Comparison of ENCODE assay signal across 8 mouse cellular contexts in genomic region chr2:90941744-90942143, GRCm38 (mm10). TPM values are rescaled to one million over a fixed set of nuclear protein-coding genes. Genes with fewer than 3 reads are reported as not detected.
DNase-seq lines count a peak whose midpoint lies in the region; ATAC-seq and TF ChIP-seq lines count a peak whose summit lies in the region.

No protein-coding gene starts in this region.

- H3K27ac ChIP-seq in forebrain, postnatal 0 days (ENCODE audit: low read depth, low read length), result no peak overlapping the region
- no peak overlapping the region for H3K27ac ChIP-seq in liver, embryonic 14.5 days

- no peak for TF ChIP-seq EP300 in liver, embryonic 14.5 days (IDR thresholded peaks at IDR 0.05; ENCODE audit: low read depth)

- H3K4me1 ChIP-seq in forebrain, postnatal 0 days (ENCODE audit: insufficient read depth), result peaks cover 12% of the 10 kb centered on the region
- peaks cover 17 to 29% of the 10 kb centered on the region in 2 experiments for H3K4me1 ChIP-seq in liver, embryonic 14.5 days (replicated peaks; ENCODE audit: control insufficient read depth in 2 of 2, insufficient read depth in 2 of 2, low read length in 1 of 2)

- no peak overlapping the region for H3ac ChIP-seq in C2C12 (ENCODE audit: control insufficient read depth, insufficient read length, low read depth)

- H3K9ac ChIP-seq in forebrain, postnatal 0 days, result peak overlapping the region; percentile 90; the same call in 1 of the 2 replicates
- peak overlapping the region; percentile 46 for H3K9ac ChIP-seq in liver, embryonic 14.5 days (replicated peaks)

- H3K79me3 ChIP-seq in C2C12 (ENCODE audit: low read depth), result peaks cover 63% of the 10 kb centered on the region

- H3K36me3 ChIP-seq in C2C12 (ENCODE audit: control insufficient read depth, insufficient read depth), result peaks cover 18% of the 10 kb centered on the region
- no peaks in the 10 kb centered on the region for H3K36me3 ChIP-seq in forebrain, postnatal 0 days (ENCODE audit: insufficient read depth)
- no peaks in the 10 kb centered on the region; the same call in 1 of the 2 replicates for H3K36me3 ChIP-seq in liver, embryonic 14.5 days (replicated peaks; ENCODE audit: control insufficient read depth, insufficient read depth, low read depth)

- 34% methylated on average over 2 of the region's 2 CpGs for WGBS in forebrain, postnatal 0 days
- WGBS in liver, embryonic 14.5 days (ENCODE audit: insufficient replicate concordance), result 63% methylated on average over 2 of the region's 2 CpGs

- TF ChIP-seq CTCF in C2C12 (IDR thresholded peaks at IDR 0.05; ENCODE audit: control insufficient read depth, insufficient read depth, insufficient read length), result no peak
- no peak for TF ChIP-seq CTCF in forebrain, postnatal 0 days (IDR thresholded peaks at IDR 0.05; ENCODE audit: low read depth)
- TF ChIP-seq CTCF in liver, embryonic 14.5 days (IDR thresholded peaks at IDR 0.05; ENCODE audit: low read depth), result no peak

- H3K79me2 ChIP-seq in C2C12 (ENCODE audit: control insufficient read depth, insufficient read depth), result peaks cover 69% of the 10 kb centered on the region

- H3K4me2 ChIP-seq in forebrain, postnatal 0 days (ENCODE audit: low read depth), result peak overlapping the region; percentile 68
- H3K4me2 ChIP-seq in liver, embryonic 14.5 days (ENCODE audit: low read depth), result peak overlapping the region; percentile 85

- H3K27me3 ChIP-seq in C2C12 (ENCODE audit: control insufficient read depth, insufficient read depth, insufficient read length), result no peaks in the 10 kb centered on the region
- no peaks in the 10 kb centered on the region for H3K27me3 ChIP-seq in forebrain, postnatal 0 days (ENCODE audit: insufficient read depth, low read length)
- no peaks in the 10 kb centered on the region for H3K27me3 ChIP-seq in liver, embryonic 14.5 days (ENCODE audit: control insufficient read depth, insufficient read depth, low read length)

- no peaks in the 10 kb centered on the region for H3K9me3 ChIP-seq in forebrain, postnatal 0 days (ENCODE audit: low read length)
- H3K9me3 ChIP-seq in liver, embryonic 14.5 days (ENCODE audit: control insufficient read depth, low read length), result no peaks in the 10 kb centered on the region

- peak overlapping the region; percentile 77 for H3K4me3 ChIP-seq in C2C12 (ENCODE audit: insufficient read depth, poor library complexity, severe bottlenecking)
- peak overlapping the region; percentile 98 for H3K4me3 ChIP-seq in forebrain, postnatal 0 days (ENCODE audit: low read depth, low read length)
- H3K4me3 ChIP-seq in liver, embryonic 14.5 days (ENCODE audit: insufficient read depth in 1 of 2, low read depth in 2 of 2, low read length in 2 of 2), result peak overlapping the region; percentile 65 to 93

- no peak for ATAC-seq in forebrain, postnatal 0 days
- ATAC-seq in liver, embryonic 14.5 days (ENCODE audit: insufficient read depth), result no peak

- DNase-seq in cerebellum, adult 9-10 months, result peak; percentile 17
- DNase-seq in cerebellum, postnatal 4 days (ENCODE audit: low spot score in 2 of 2), result no peak
- no peak for DNase-seq in forebrain, postnatal 0 days
- DNase-seq in liver, embryonic 14.5 days (ENCODE audit: low read depth in 3 of 3, low spot score in 3 of 3), result no peak
- no peak for DNase-seq in right cerebral cortex, postnatal 36 days (ENCODE audit: low spot score in 2 of 2)
- no peak for DNase-seq in right cerebral cortex, postnatal 25 days
- DNase-seq in spleen, postnatal 4 days (ENCODE audit: low spot score in 2 of 2), result no peak

TF ChIP-seq in C2C12, 6 proteins besides CTCF, POLR2A, EP300 and RAD21:
- TF ChIP-seq MAX (IDR thresholded peaks at IDR 0.05), result no peak
- TF ChIP-seq CEBPB (IDR thresholded peaks at IDR 0.05; ENCODE audit: low read depth), result no peak
- TF ChIP-seq USF1 (IDR thresholded peaks at IDR 0.05; ENCODE audit: low read depth), result no peak
- no peak for TF ChIP-seq FOSL1 (IDR thresholded peaks at IDR 0.05; ENCODE audit: insufficient read depth, low read length, poor library complexity, severe bottlenecking)
- TF ChIP-seq MYOG (IDR thresholded peaks at IDR 0.05; ENCODE audit: control insufficient read depth, extremely low read depth, insufficient read length), result no peak
- TF ChIP-seq MYOD1 (IDR thresholded peaks at IDR 0.05; ENCODE audit: control insufficient read depth, insufficient read length, low read depth), result peak; percentile 44

RNA-seq across cellular contexts. Expression of gene Celf1, which starts 1.6 kb away (rescaled TPM):
- 34.8 TPM for polyA plus RNA-seq in C2C12 (2012; fragmentation: generic; extraction: Trizol)
- total RNA-seq in forebrain, postnatal 0 days (2014; rRNA removed), result 74.5 and 83.7 TPM in 2 replicates
- 56.9 and 72.2 TPM in 2 replicates for polyA plus RNA-seq in forebrain, postnatal 0 days (2015; fragmentation: Nextera tagmentation; extraction: Ambion mirVana)
- 35.6 and 37.9 TPM in 2 replicates for polyA plus RNA-seq in liver, embryonic 14.5 days (2012; rRNA removed)
- polyA plus RNA-seq in liver, embryonic 14.5 days (2014; fragmentation: Nextera tagmentation; extraction: Ambion mirVana), result 33.5 and 38.4 TPM in 2 replicates

RNA-seq across cellular contexts. Expression of gene Ndufs3, which starts 37.1 kb away (rescaled TPM):
- 150 TPM for polyA plus RNA-seq in C2C12 (2012; fragmentation: generic; extraction: Trizol)
- 156 and 190 TPM in 2 replicates for total RNA-seq in forebrain, postnatal 0 days (2014; rRNA removed)
- 248 and 283 TPM in 2 replicates for polyA plus RNA-seq in forebrain, postnatal 0 days (2015; fragmentation: Nextera tagmentation; extraction: Ambion mirVana)
- polyA plus RNA-seq in liver, embryonic 14.5 days (2012; rRNA removed), result 73.4 and 79.0 TPM in 2 replicates
- polyA plus RNA-seq in liver, embryonic 14.5 days (2014; fragmentation: Nextera tagmentation; extraction: Ambion mirVana), result 138 and 144 TPM in 2 replicates

RNA-seq across cellular contexts. Expression of gene Kbtbd4, which starts 37.2 kb away (rescaled TPM):
- polyA plus RNA-seq in C2C12 (2012; fragmentation: generic; extraction: Trizol), result 17.3 TPM
- total RNA-seq in forebrain, postnatal 0 days (2014; rRNA removed), result 49.5 and 59.4 TPM in 2 replicates
- polyA plus RNA-seq in forebrain, postnatal 0 days (2015; fragmentation: Nextera tagmentation; extraction: Ambion mirVana), result 54.3 and 60.3 TPM in 2 replicates
- polyA plus RNA-seq in liver, embryonic 14.5 days (2012; rRNA removed), result 7.9 and 8.8 TPM in 2 replicates
- 13.4 and 14.6 TPM in 2 replicates for polyA plus RNA-seq in liver, embryonic 14.5 days (2014; fragmentation: Nextera tagmentation; extraction: Ambion mirVana)

RNA-seq across cellular contexts. Expression of gene C1qtnf4, which starts 56.1 kb away (rescaled TPM):
- polyA plus RNA-seq in C2C12 (2012; fragmentation: generic; extraction: Trizol), result 0.02 TPM
- 201 and 252 TPM in 2 replicates for total RNA-seq in forebrain, postnatal 0 days (2014; rRNA removed)
- polyA plus RNA-seq in forebrain, postnatal 0 days (2015; fragmentation: Nextera tagmentation; extraction: Ambion mirVana), result 185 and 189 TPM in 2 replicates
- polyA plus RNA-seq in liver, embryonic 14.5 days (2012; rRNA removed), result 1.9 and 2.2 TPM in 2 replicates
- 2.5 and 2.7 TPM in 2 replicates for polyA plus RNA-seq in liver, embryonic 14.5 days (2014; fragmentation: Nextera tagmentation; extraction: Ambion mirVana)
